Mouse (Mus musculus) brain, embryonic 14.5 days (tissue): ENCODE data around the gene Gm7970.
"Not testable (repeated sequence)": the region's sequence is repeated elsewhere in the genome, so short reads cannot be mapped to it uniquely, and the experiment has no call there.

Experiments
- CTCF ChIP-seq: fragments of 200-500 bp; IDR thresholded peaks from 2 replicates; pipeline ENCODE4 v1.5.1; 2012; ENCODE audit warnings: inconsistent platforms, mild to moderate bottlenecking, moderate library complexity, borderline replicate concordance; ENCODE audit not compliant: insufficient read depth, insufficient read length; ENCODE audit errors: extremely low read depth
- POLR2A ChIP-seq: fragments of 200-500 bp; IDR thresholded peaks from 2 replicates; pipeline ENCODE4 v1.6.1; 2012; ENCODE audit warnings: mild to moderate bottlenecking, inconsistent platforms, borderline replicate concordance; ENCODE audit not compliant: poor library complexity, insufficient read depth, insufficient read length, severe bottlenecking; ENCODE audit errors: extremely low read depth

DNA sequence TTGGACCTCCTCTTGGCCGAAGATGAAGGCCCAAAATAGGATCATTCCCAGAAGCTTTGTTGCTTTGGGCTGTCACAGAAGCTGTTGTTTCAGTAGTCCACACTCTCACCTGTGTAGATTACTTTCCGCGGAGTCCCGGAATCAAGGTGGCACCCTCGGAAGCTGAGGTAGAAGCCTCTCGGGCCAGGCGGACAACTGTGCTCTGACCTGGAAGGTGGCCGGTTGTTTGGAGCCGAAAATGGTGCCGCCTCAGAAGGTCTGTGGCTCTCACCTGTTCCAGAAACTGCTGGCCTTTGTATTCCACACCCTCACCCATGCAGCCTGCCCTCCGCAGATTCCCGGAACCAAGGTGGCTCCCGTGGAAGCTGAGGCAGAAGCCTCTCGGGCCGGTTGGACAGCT lies 45.6 kb upstream of the Gm7970 start:
- TF ChIP-seq CTCF, POLR2A: not testable (repeated sequence)
